Mouse (Mus musculus) granulocyte monocyte progenitor cell, adult 5-6 weeks (primary cell): Measurements from ENCODE around the gene Vmn2r92. TPM values are rescaled to one million over a fixed set of nuclear protein-coding genes. Genes with fewer than 3 reads are reported as not detected.
"Not testable (repeated sequence)": the region's sequence is repeated elsewhere in the genome, so short reads cannot be mapped to it uniquely, and the experiment has no call there.

Experiments used
- ATAC-seq: replicated peaks from 2 replicates; pipeline ENCODE4 v1.8.0; 2016; ENCODE audit warnings: mild to moderate bottlenecking, moderate TSS enrichment, inconsistent platforms; ENCODE audit not compliant: poor library complexity, severe bottlenecking
- total RNA-seq, 2 experiments: library from RNA; stranded (forward) in 1 of 2; stranded (reverse) in 1 of 2; fragments of 200-712, 200-1000 nt in 1 of 2; fragments of >200 nt in 1 of 2; fragmentation: Nextera tagmentation in 1 of 2; gene quantifications; 2 replicates each; pipeline ENCODE4 v1.2.3; 2014 to 2017

The Vmn2r92 gene
- not detected in 2 replicates for total RNA-seq (2014; fragmentation: Nextera tagmentation)
- total RNA-seq (2017) = not detected in 2 replicates

GRCm38 (mm10) chr17:18151587-18151986 lies at the start of gene Vmn2r92:
TSS of gene Vmn2r92 (plus strand) at chr17:18151887.
- ATAC-seq = not testable (repeated sequence)

- not testable (repeated sequence) for ATAC-seq
Observed at GRCm38 (mm10) chr17:18102265-18102664, 49.4 kb upstream of the Vmn2r92 start.

DNA sequence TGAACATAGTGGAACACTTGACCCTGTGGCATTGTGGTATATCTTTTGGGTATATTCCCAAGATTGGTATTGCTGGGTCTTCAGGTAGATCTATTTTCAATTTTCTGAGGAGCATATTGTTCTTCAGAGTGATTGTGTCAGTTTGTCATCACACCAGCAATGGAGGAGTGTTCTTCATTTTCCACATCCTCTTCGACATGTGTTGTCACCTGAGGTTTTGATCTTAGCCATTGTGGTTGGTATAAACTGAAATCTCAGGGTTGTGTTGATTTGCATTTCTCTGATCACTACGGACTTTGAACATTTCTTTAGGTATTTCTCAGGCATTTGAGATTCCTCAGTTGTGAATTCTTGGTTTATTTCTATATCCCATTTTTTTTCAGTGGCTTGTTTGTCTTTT lies 9.5 kb downstream of the Vmn2r92 start:
- ATAC-seq = not testable (repeated sequence)

DNA sequence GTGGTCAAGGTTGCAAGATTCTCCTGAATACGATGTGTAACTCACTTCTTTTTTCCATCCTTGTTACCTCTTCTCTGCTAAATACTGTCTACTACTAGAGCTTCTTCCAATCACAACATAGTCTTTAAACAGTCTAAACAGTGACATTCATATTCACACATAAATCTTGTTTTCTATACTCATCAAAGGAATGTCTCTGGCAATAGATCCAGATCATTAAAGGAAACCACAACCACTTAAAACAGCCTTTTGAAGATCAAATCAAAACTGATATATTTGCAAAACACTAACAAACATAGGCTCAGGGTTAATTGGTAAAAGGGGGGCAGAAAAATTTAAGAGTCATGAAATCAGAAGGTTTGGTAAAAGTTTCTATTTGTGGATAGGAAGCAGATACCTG lies 38.0 kb downstream of the Vmn2r92 start:
- ATAC-seq = no peak

DNA sequence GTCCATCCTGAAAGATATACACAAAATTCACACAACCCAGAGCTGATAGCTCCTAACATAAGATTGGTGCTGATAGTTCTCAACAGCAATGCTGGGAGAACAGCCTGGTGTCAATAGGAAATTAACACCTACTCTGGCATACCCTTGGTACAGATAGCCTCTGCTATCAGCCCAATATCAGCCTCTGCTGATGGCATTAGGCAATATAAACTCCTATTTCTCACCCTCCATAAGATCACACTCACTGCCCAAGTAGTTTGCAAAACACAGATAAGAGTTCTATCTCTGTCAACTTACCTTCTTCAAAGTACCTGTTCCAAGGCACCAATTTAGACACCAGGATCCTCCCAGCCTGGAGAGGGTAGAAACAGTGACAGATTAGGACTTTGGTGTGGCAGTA lies 69.6 kb downstream of the Vmn2r92 start:
- no peak for ATAC-seq

GRCm38 (mm10) chr17:18231996-18232395 lies 80.3 kb downstream of the Vmn2r92 start:
- ATAC-seq = no peak

GRCm38 (mm10) chr17:18236931-18237330 lies 85.2 kb downstream of the Vmn2r92 start:
- ATAC-seq = no peak

Other genes with a start within 250 kb of the Vmn2r92 start
- gene Fpr-rs4, start 130.2 kb upstream of the Vmn2r92 start, total RNA-seq (2014; fragmentation: Nextera tagmentation) = not detected in 2 replicates
- not detected in 2 replicates for gene Fpr-rs4, start 130.2 kb upstream of the Vmn2r92 start, total RNA-seq (2017)
- gene Vmn2r124, start 102.5 kb upstream of the Vmn2r92 start, total RNA-seq (2014; fragmentation: Nextera tagmentation) = not detected in 2 replicates
- gene Vmn2r124, start 102.5 kb upstream of the Vmn2r92 start, total RNA-seq (2017) = not detected in 2 replicates
- not detected in 2 replicates for gene Vmn2r91, start 66.9 kb upstream of the Vmn2r92 start, total RNA-seq (2014; fragmentation: Nextera tagmentation)
- not detected in 2 replicates for gene Vmn2r91, start 66.9 kb upstream of the Vmn2r92 start, total RNA-seq (2017)
- not detected in 2 replicates for gene Vmn2r94, start 125.9 kb downstream of the Vmn2r92 start, total RNA-seq (2014; fragmentation: Nextera tagmentation)
- not detected in 2 replicates for gene Vmn2r94, start 125.9 kb downstream of the Vmn2r92 start, total RNA-seq (2017)
- not detected in 2 replicates for gene Vmn2r93, start 146.2 kb downstream of the Vmn2r92 start, total RNA-seq (2014; fragmentation: Nextera tagmentation)
- not detected in 2 replicates for gene Vmn2r93, start 146.2 kb downstream of the Vmn2r92 start, total RNA-seq (2017)